Mouse (Mus musculus) neutrophil, adult 5-6 weeks (primary cell): ENCODE data around the gene Ndufv3. TPM values are rescaled to one million over a fixed set of nuclear protein-coding genes. Genes with fewer than 3 reads are reported as not detected.
"Not testable (repeated sequence)": the region's sequence is repeated elsewhere in the genome, so short reads cannot be mapped to it uniquely, and the experiment has no call there.

ENCODE experiments used
- ATAC-seq: fragments of 151-379, 151-347 bp; 2 replicates; pipeline ENCODE4 v1.8.0; 2017; ENCODE audit warnings: mild to moderate bottlenecking, moderate TSS enrichment; ENCODE audit not compliant: insufficient number of reproducible peaks, poor library complexity, low FRiP score, severe bottlenecking; ENCODE audit errors: extremely low read depth
- total RNA-seq: library from RNA; stranded (forward); fragments of 200-1000 nt; gene quantifications from 2 replicates; pipeline ENCODE4 v1.2.3, GENCODE M21; 2017

The Ndufv3 gene
- total RNA-seq, 1 experiment from 2014 or later: 76.3 TPM

DNA sequence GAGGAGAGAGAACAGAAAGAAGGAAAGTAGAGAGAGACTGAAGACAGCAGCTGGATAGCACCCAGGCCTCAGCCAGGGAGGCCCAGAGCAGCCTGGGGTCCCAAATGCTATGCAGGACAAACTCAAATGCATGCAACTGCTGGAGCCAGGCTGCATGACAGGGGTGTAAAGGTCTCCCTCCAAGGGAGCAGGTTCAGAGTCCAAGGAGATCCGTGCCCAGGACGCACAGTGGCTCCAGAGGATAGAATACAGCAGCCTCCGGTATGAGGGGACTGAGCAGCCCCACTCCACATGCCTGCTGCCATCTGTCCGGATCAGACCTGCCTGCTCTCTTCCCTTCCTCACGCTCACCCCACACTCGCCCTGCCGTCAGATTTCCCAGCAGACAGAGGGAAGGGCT lies 13.6 kb upstream of the Ndufv3 start:
- no peak for ATAC-seq

DNA sequence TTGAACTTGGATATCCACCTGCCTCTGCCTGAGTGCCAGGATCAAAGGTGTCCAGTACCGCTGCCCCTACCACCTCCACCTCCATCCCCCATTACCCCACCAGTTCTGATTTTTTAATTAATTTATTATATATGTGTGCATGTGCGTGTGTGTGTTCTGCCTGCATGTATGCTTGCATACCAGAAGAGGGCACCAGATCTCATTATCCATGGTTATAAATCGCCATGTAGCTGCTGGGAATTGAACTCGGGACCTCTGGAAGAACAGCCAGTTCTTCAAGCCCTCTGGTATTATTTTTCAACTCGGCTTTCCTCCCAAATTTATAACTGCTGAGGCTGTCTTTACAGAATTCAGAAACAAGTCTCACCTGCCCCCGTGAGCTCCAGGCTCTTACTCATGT lies 9.0 kb upstream of the Ndufv3 start:
- ATAC-seq: no peak

DNA sequence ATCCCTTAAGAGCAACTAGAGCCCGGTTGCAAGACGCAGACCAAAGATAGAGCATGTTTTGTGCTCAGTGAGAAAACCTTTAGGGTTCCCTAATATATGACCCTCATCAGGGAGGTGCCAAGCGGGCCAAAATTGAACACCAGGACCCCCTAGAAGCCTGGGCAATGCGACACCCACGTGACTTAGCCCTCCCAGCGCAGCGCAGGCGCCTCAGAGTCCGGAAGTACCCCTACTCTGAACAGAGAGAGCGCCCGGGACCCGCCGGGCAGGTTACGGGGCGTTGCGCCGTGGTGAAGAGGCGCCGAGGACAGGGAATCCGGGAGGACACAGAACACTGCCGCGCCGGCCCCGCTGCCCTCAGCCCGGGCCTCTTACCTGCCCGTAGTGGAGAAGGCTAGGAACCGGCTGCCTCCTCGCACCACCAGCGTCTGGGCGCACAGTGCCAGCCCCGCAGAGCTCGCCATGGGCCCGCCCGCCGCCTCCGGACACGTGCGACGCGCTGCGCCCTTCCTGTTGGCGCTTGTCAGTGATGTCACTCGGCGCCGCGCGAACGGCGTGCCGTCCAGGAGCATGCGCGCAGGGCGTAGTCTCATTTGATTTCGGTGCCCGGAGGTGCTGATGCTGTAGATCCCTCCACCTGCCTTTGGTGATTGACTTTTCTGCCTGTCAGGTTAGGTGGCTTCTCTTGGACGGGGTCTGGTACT lies 8.0 kb upstream of the Ndufv3 start:
- ATAC-seq: peak; percentile 95

DNA sequence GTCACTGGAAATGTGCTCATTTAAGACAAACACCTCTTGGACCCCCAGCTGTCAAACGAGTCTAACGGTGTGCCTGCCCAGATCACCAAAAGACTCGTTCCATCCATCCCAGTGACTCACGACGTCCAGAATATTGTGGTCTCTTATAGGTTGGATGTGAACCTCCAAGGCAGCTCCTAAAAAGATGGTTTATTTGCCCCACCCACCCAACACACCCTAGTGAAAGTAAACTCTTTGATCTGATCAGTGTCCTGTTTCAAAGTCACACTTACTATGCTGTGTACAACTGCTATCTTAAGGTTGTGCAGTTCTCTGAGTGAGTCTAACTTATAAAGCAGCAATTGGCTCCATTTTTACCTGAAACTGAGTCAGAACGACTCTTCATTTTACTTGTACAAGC lies 7.3 kb upstream of the Ndufv3 start:
- no peak for ATAC-seq

DNA sequence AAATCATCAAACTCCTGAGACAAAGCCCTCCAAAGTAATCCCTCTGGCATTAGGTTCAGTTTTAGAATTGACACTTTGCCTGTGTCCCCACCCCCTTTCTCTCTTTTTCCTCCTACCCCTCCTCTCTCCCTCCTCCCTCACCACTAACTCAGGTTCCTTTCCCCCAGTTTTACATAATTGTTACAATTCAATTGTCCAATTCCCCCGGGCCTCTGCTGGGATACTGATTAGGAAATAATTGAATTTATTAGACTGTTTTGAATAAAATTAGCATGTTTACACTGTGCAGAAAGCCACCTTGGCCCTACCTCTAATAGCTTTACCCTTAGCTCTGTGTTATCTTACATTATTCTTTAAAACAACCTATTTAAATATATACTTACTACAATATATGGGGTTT lies 5.2 kb upstream of the Ndufv3 start:
- no peak for ATAC-seq

GRCm38 (mm10) chr17:31519344-31519945 lies 470 bp upstream of the Ndufv3 start:
- ATAC-seq: no peak; the same call in 1 of the 2 replicates

- no peak for ATAC-seq
These were observed 980 bp downstream of the Ndufv3 start for GRCm38 (mm10) chr17:31520895-31521294.

- no peak for ATAC-seq
These were observed 2.0 kb downstream of the Ndufv3 start for GRCm38 (mm10) chr17:31521948-31522347.

DNA sequence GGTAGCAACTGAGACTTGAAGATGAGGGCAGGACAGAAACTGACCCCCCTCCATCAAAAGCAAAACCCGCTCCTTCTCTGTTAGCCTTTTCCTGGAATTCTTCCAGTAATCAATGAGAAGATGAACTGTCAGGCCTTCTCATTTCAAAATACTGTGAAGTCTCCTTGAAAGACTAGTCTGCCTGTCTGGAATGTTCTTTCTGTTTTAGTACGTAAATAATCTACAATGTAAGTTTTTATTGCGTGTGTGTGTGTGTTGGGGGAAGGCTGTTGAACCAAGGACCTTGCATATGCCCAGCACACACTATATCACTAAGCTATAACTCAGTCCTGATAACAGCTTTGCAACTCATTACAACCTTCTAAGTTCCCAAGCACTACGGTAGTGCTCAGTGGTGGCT lies 5.2 kb downstream of the Ndufv3 start:
- no peak for ATAC-seq

DNA sequence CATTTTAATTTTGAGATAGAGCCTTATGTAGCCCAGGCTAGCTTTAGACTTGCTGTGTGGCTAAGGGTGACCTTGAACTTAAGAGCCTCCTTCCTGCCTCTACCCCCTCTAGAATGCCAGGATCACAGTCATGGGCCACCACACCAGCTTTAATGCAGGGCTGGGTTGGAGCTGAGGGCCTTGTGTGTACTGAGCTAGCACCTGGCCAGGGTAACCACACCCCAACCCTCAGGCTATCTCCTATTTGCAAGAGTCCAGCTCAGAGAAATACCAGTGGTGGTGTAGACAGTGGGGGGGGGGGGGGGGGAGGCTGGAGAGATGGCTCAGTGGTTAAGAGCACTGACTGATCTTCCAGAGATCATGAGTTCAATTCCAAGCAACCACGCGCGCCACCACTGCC lies 5.9 kb downstream of the Ndufv3 start:
- no peak for ATAC-seq

- ATAC-seq: no peak
These were observed 9.4 kb downstream of the Ndufv3 start for GRCm38 (mm10) chr17:31529314-31529713.

DNA sequence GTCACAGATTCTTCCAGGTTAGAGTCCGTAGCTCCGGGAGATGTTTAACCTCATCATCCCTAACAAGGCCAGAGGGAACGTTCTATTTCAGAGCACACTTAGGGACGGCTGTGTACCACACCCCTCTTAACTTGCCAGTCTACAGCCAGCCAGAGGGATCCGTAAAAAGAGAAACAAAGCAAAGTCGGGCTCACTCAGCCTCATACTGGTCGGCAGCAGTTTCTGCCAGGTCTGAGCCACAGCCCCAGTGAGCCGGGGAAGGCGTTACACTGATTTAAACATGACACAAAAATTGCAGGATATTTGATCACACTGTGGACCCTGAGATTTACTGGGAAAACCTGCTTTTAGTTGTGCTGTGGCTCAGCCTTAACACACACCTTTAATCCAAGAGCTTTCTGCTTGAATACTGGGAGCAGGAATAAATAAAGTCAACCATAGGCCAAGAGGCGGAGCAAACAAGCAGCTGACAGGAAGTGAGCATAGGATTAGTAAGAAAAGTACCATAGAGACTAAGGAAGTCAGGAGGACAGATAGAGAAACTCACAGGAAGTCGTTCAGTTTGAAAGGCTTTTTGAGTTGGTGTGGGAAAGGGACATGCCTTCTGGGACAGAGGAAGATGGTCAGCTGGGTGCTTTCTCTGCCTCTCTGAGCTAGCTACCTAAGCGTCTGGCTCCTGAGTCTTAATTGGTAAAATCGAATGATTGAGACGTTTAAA lies 11.7 kb downstream of the Ndufv3 start:
- no peak for ATAC-seq

DNA sequence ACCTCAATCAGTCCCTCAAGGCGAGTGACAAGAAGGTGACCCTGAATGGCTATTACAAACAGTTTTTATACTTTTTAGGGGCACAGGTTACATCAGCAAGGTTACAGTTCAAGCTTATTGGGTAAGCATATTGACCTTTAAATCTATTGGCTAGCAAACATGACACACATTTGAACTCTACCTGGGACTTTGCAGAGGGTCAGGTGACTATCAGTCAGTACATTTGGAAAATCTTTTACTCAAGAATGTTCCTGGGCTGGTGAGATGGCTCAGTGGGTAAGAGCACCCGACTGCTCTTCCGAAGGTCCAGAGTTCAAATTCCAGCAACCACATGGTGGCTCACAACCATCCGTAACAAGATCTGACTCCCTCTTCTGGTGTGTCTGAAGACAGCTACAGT lies 12.4 kb downstream of the Ndufv3 start:
- not testable (repeated sequence) for ATAC-seq

GRCm38 (mm10) chr17:31535358-31535757 lies 15.4 kb downstream of the Ndufv3 start:
- no peak for ATAC-seq

- no peak for ATAC-seq
These were observed 16.1 kb downstream of the Ndufv3 start for GRCm38 (mm10) chr17:31535871-31536629.

DNA sequence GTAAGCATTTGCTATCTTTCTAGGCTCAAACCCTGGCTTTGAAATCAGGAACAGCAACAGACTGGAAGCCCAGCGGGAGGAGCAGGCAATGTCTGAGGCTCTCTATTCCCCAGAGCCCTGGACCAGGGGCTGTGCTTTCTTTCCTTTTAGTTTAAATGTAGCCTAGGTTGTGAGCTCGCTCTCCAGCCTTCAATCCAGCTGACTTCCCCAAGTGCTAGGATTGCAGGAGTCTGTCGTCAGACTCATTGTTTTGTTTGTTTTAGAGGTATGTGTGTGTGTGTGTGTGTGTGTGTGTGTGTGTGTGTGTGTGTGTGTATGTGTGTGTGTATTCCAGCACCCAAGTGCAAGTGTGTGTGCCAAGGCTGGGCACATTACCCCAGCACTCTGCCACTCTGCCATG lies 20.2 kb downstream of the Ndufv3 start:
- no peak for ATAC-seq

GRCm38 (mm10) chr17:31540809-31541459 lies 21.0 kb downstream of the Ndufv3 start:
- no peak for ATAC-seq

GRCm38 (mm10) chr17:31541460-31541831 lies 21.5 kb downstream of the Ndufv3 start:
- ATAC-seq: no peak

DNA sequence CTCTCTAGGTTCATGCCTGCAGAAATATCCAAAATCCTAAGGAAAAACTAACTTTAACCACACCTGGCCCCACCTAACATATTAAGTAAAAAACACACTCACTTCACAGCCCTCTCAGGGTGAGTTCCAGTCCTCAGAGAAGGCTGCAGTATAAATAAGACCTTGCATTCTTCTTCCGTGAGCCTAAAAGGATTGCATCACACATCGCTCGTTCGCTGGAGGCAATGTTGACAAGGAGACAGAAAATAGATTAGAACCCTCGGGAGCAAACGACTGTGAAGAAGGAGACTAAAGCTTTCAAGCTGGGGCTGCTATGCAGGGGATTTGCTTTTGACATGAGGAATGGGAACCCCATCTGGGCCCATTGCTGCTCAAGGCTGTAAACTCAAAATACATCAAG lies 23.7 kb downstream of the Ndufv3 start:
- ATAC-seq: no peak
